7 mouse cellular contexts compared by ENCODE assay signal in genomic region chr4:21222631-21223030, GRCm38 (mm10).
DNase-seq lines count a peak whose midpoint lies in the region; ATAC-seq and TF ChIP-seq lines count a peak whose summit lies in the region.

No protein-coding gene starts in this region.

- H3K4me3 ChIP-seq in ES-E14 (ENCODE audit: insufficient read depth in 1 of 2, low read depth in 1 of 2, low read length in 2 of 2, poor library complexity in 1 of 2, severe bottlenecking in 1 of 2): no peak overlapping the region
- H3K4me3 ChIP-seq in embryonic facial prominence, embryonic 15.5 days (replicated peaks): no peak overlapping the region
- H3K4me3 ChIP-seq in midbrain, embryonic 11.5 days (ENCODE audit: low read depth, low read length): no peak overlapping the region
- no peak overlapping the region for H3K4me3 ChIP-seq in stomach, embryonic 14.5 days (ENCODE audit: low read depth, low read length)

- WGBS in embryonic facial prominence, embryonic 15.5 days: 39% methylated on average over 4 of the region's 4 CpGs
- whole genome bisulfite sequencing in midbrain, embryonic 11.5 days: 59% methylated on average over 4 of the region's 4 CpGs
- WGBS in stomach, embryonic 14.5 days: 37% methylated on average over 4 of the region's 4 CpGs

- H3K4me2 ChIP-seq in embryonic facial prominence, embryonic 15.5 days (replicated peaks): no peak overlapping the region
- no peak overlapping the region for H3K4me2 ChIP-seq in midbrain, embryonic 11.5 days
- H3K4me2 ChIP-seq in stomach, embryonic 14.5 days (replicated peaks; ENCODE audit: low read depth, low read length): no peak overlapping the region

- no peaks in the 10 kb centered on the region for H3K4me1 ChIP-seq in ES-E14 (ENCODE audit: control insufficient read depth in 2 of 2, insufficient read depth in 2 of 2, low read length in 2 of 2, poor library complexity in 1 of 2)
- H3K4me1 ChIP-seq in embryonic facial prominence, embryonic 15.5 days: no peaks in the 10 kb centered on the region
- H3K4me1 ChIP-seq in midbrain, embryonic 11.5 days (ENCODE audit: control insufficient read depth, insufficient read depth, low read length): no peaks in the 10 kb centered on the region
- H3K4me1 ChIP-seq in stomach, embryonic 14.5 days (ENCODE audit: control insufficient read depth, insufficient read depth, low read length): no peaks in the 10 kb centered on the region

- H3K27me3 ChIP-seq in embryonic facial prominence, embryonic 15.5 days: no peaks in the 10 kb centered on the region
- H3K27me3 ChIP-seq in midbrain, embryonic 11.5 days (ENCODE audit: control insufficient read depth, insufficient read depth, low read length): no peaks in the 10 kb centered on the region
- H3K27me3 ChIP-seq in stomach, embryonic 14.5 days (ENCODE audit: control insufficient read depth, insufficient read depth, low read length): no peaks in the 10 kb centered on the region

- in situ Hi-C loops in ES-E14 (cut with MboI; ENCODE audit: low sequenced_read_pairs in 2 of 2, unreplicated experiment in 2 of 2): no loop called here

- ATAC-seq in embryonic facial prominence, embryonic 15.5 days (ENCODE audit: insufficient number of reproducible peaks, low FRiP score, low TSS enrichment, low read depth): 0 out of 2 replicates have a peak, but pooled peaks have one; percentile 47
- ATAC-seq in midbrain, embryonic 11.5 days (ENCODE audit: low FRiP score): peak; percentile 88
- peak; percentile 65; the same call in 1 of the 2 replicates for ATAC-seq in stomach, embryonic 14.5 days (ENCODE audit: insufficient number of reproducible peaks, insufficient read depth, low FRiP score, low read depth)

- H3K27ac ChIP-seq in ES-E14 (ENCODE audit: insufficient read depth, low read depth, low read length, poor library complexity, severe bottlenecking): no peak overlapping the region
- no peak overlapping the region for H3K27ac ChIP-seq in embryonic facial prominence, embryonic 15.5 days (replicated peaks)
- H3K27ac ChIP-seq in midbrain, embryonic 11.5 days (ENCODE audit: low read depth, low read length): no peak overlapping the region
- H3K27ac ChIP-seq in stomach, embryonic 14.5 days (ENCODE audit: low read length): no peak overlapping the region

- no peaks in the 10 kb centered on the region for H3K36me3 ChIP-seq in ES-E14 (ENCODE audit: control insufficient read depth, insufficient read depth, low read length, poor library complexity, severe bottlenecking)
- H3K36me3 ChIP-seq in embryonic facial prominence, embryonic 15.5 days: no peaks in the 10 kb centered on the region
- H3K36me3 ChIP-seq in midbrain, embryonic 11.5 days (ENCODE audit: control insufficient read depth, insufficient read depth, low read length): no peaks in the 10 kb centered on the region
- H3K36me3 ChIP-seq in stomach, embryonic 14.5 days (ENCODE audit: control insufficient read depth, insufficient read depth, low read length): no peaks in the 10 kb centered on the region

- no peak overlapping the region for H3K9ac ChIP-seq in ES-E14 (ENCODE audit: insufficient read depth, low read depth, low read length, poor library complexity, severe bottlenecking)
- no peak overlapping the region for H3K9ac ChIP-seq in embryonic facial prominence, embryonic 15.5 days
- no peak overlapping the region for H3K9ac ChIP-seq in midbrain, embryonic 11.5 days (ENCODE audit: low read length)
- no peak overlapping the region for H3K9ac ChIP-seq in stomach, embryonic 14.5 days (replicated peaks; ENCODE audit: low read depth, low read length)

- no peaks in the 10 kb centered on the region for H3K9me3 ChIP-seq in ES-E14 (ENCODE audit: control insufficient read depth, insufficient read depth, low read depth, low read length)
- H3K9me3 ChIP-seq in embryonic facial prominence, embryonic 15.5 days (replicated peaks): no peaks in the 10 kb centered on the region
- H3K9me3 ChIP-seq in midbrain, embryonic 11.5 days (ENCODE audit: control insufficient read depth, low read length): no peaks in the 10 kb centered on the region
- H3K9me3 ChIP-seq in stomach, embryonic 14.5 days (ENCODE audit: control insufficient read depth, low read depth, low read length): no peaks in the 10 kb centered on the region

- DNase-seq in ES-E14 (ENCODE audit: low read depth, low spot score): peak; percentile 40
- peak; percentile 10 to 64 for DNase-seq in adrenal gland, adult (ENCODE audit: inconsistent age in 2 of 2, low spot score in 1 of 2)
- DNase-seq in hindlimb bud, embryonic 11.5 days (ENCODE audit: extremely low spot score, low read depth, low spot score): peak; percentile 53
- DNase-seq in layer of hippocampus, postnatal 36 days: peak; percentile 11 to 14
- DNase-seq in midbrain, embryonic 11.5 days (ENCODE audit: low spot score, missing footprints): peak; percentile 84

TF ChIP-seq in ES-E14, 5 proteins besides CTCF, POLR2A, EP300 and RAD21:
- TF ChIP-seq ZC3H11A (IDR thresholded peaks at IDR 0.05; ENCODE audit: borderline replicate concordance, low read depth, low read length) (peak; percentile 94), CHD2 (IDR thresholded peaks at IDR 0.05; ENCODE audit: low read depth, low read length) (no peak), MAFK (IDR thresholded peaks at IDR 0.05; ENCODE audit: insufficient read depth, low read depth, low read length) (no peak)
TF ChIP-seq in ES-E14: peak in this region for 1.

Comparison
In these comparisons a context has a peak if more than half of its experiments do, and no peak if none do; other contexts are left out.
1. DNase-seq: peak in every context shown above with its lines; median percentile 84 in midbrain, embryonic 11.5 days; 53 in hindlimb bud, embryonic 11.5 days; 40 in ES-E14; 37 in adrenal gland, adult; 12 in layer of hippocampus, postnatal 36 days.